Mouse (Mus musculus): ENCODE data around the gene Ppp2r5e. TPM values are rescaled to one million over a fixed set of nuclear protein-coding genes. Genes with fewer than 3 reads are reported as not detected.
A peak's percentile ranks its signal among the peaks of the same experiment; 100 is the strongest.

The Ppp2r5e gene
- polyA plus RNA-seq, 1 experiment from 2014 or later, result 12.6 TPM

GRCm38 (mm10) chr12:75595291-75596153 lies 523 bp downstream of the Ppp2r5e start:
- no peaks in the 10 kb centered on the region for H3K9me3 ChIP-seq (replicated peaks; ENCODE audit: control insufficient read depth, low read length)
- H3K36me3 ChIP-seq (ENCODE audit: control insufficient read depth, insufficient read depth, low read length), result peaks cover 4% of the 10 kb centered on the region; the same call in 1 of the 2 replicates
- no peaks in the 10 kb centered on the region for H3K27me3 ChIP-seq (ENCODE audit: control insufficient read depth, insufficient read depth, low read length)
- peak overlapping the region; percentile 97 for H3K9ac ChIP-seq (ENCODE audit: low read depth, low read length)
- peak; percentile 53 for ATAC-seq (replicated peaks; ENCODE audit: insufficient number of reproducible peaks, low FRiP score, low TSS enrichment)
- WGBS (ENCODE audit: insufficient replicate concordance), result under 1% methylated on average over 71 of the region's 97 CpGs
- peaks cover 10% of the 10 kb centered on the region for H3K4me1 ChIP-seq (ENCODE audit: control insufficient read depth, insufficient read depth, low read length)
- peak overlapping the region; percentile 99 for H3K4me3 ChIP-seq (ENCODE audit: low read depth, low read length)
- H3K4me2 ChIP-seq, result peak overlapping the region; percentile 77
- peak overlapping the region; percentile 97 for H3K27ac ChIP-seq (ENCODE audit: low read depth, low read length)

- H3K27me3 ChIP-seq (ENCODE audit: control insufficient read depth, insufficient read depth, low read length), result no peaks in the 10 kb centered on the region
- peak overlapping the region; percentile 99 for H3K4me3 ChIP-seq (ENCODE audit: low read depth, low read length)
- H3K4me1 ChIP-seq (ENCODE audit: control insufficient read depth, insufficient read depth, low read length), result peaks cover 10% of the 10 kb centered on the region
- H3K27ac ChIP-seq (ENCODE audit: low read depth, low read length), result no peak overlapping the region
- no peak for ATAC-seq (replicated peaks; ENCODE audit: insufficient number of reproducible peaks, low FRiP score, low TSS enrichment)
- peak overlapping the region; percentile 77 for H3K4me2 ChIP-seq
- peaks cover 4% of the 10 kb centered on the region for H3K36me3 ChIP-seq (ENCODE audit: control insufficient read depth, insufficient read depth, low read length)
- 50% methylated on average over 5 of the region's 5 CpGs for WGBS (ENCODE audit: insufficient replicate concordance)
- no peaks in the 10 kb centered on the region for H3K9me3 ChIP-seq (replicated peaks; ENCODE audit: control insufficient read depth, low read length)
- 0 out of 2 replicates have a peak overlapping the region, but pooled peaks have one; percentile 12 for H3K9ac ChIP-seq (ENCODE audit: low read depth, low read length)
Measured at GRCm38 (mm10) chr12:75594404-75594803, 1.6 kb downstream of the Ppp2r5e start.

GRCm38 (mm10) chr12:75593817-75594216 lies 2.2 kb downstream of the Ppp2r5e start:
- Histone ChIP-seq H3K9me3 (replicated peaks; ENCODE audit: control insufficient read depth, low read length) (no peaks in the 10 kb centered on the region), H3K9ac (ENCODE audit: low read depth, low read length) (no peak overlapping the region), H3K27me3 (ENCODE audit: control insufficient read depth, insufficient read depth, low read length) (no peaks in the 10 kb centered on the region), H3K4me1 (ENCODE audit: control insufficient read depth, insufficient read depth, low read length) (peaks cover 10% of the 10 kb centered on the region), H3K4me3 (ENCODE audit: low read depth, low read length) (no peak overlapping the region), H3K27ac (ENCODE audit: low read depth, low read length) (no peak overlapping the region), H3K4me2 (peak overlapping the region; percentile 77; the same call in 1 of the 2 replicates), H3K36me3 (ENCODE audit: control insufficient read depth, insufficient read depth, low read length) (peaks cover 7% of the 10 kb centered on the region)
- ATAC-seq (replicated peaks; ENCODE audit: insufficient number of reproducible peaks, low FRiP score, low TSS enrichment), result no peak
- 80% methylated on average over 4 of the region's 4 CpGs for WGBS (ENCODE audit: insufficient replicate concordance)

- ATAC-seq (replicated peaks; ENCODE audit: insufficient number of reproducible peaks, low FRiP score, low TSS enrichment), result no peak
- Histone ChIP-seq H3K9me3 (replicated peaks; ENCODE audit: control insufficient read depth, low read length) (no peaks in the 10 kb centered on the region), H3K27ac (ENCODE audit: low read depth, low read length) (no peak overlapping the region), H3K27me3 (ENCODE audit: control insufficient read depth, insufficient read depth, low read length) (no peaks in the 10 kb centered on the region), H3K9ac (ENCODE audit: low read depth, low read length) (no peak overlapping the region), H3K4me2 (no peak overlapping the region), H3K4me1 (ENCODE audit: control insufficient read depth, insufficient read depth, low read length) (no peaks in the 10 kb centered on the region), H3K4me3 (ENCODE audit: low read depth, low read length) (no peak overlapping the region), H3K36me3 (ENCODE audit: control insufficient read depth, insufficient read depth, low read length) (peaks cover 12% of the 10 kb centered on the region)
Measured at GRCm38 (mm10) chr12:75587501-75587900, 8.5 kb downstream of the Ppp2r5e start.

GRCm38 (mm10) chr12:75583776-75584175 lies 12.3 kb downstream of the Ppp2r5e start:
- Histone ChIP-seq H3K4me1 (ENCODE audit: control insufficient read depth, insufficient read depth, low read length) (no peaks in the 10 kb centered on the region), H3K9ac (ENCODE audit: low read depth, low read length) (no peak overlapping the region), H3K27ac (ENCODE audit: low read depth, low read length) (no peak overlapping the region), H3K4me2 (no peak overlapping the region), H3K9me3 (replicated peaks; ENCODE audit: control insufficient read depth, low read length) (no peaks in the 10 kb centered on the region), H3K36me3 (ENCODE audit: control insufficient read depth, insufficient read depth, low read length) (peaks cover 11% of the 10 kb centered on the region), H3K27me3 (ENCODE audit: control insufficient read depth, insufficient read depth, low read length) (no peaks in the 10 kb centered on the region), H3K4me3 (ENCODE audit: low read depth, low read length) (no peak overlapping the region)
- WGBS (ENCODE audit: insufficient replicate concordance), result 81% methylated on average over 3 of the region's 3 CpGs
- no peak for ATAC-seq (replicated peaks; ENCODE audit: insufficient number of reproducible peaks, low FRiP score, low TSS enrichment)

GRCm38 (mm10) chr12:75579076-75579475 lies 17.0 kb downstream of the Ppp2r5e start:
- Histone ChIP-seq H3K4me3 (ENCODE audit: low read depth, low read length) (no peak overlapping the region), H3K27me3 (ENCODE audit: control insufficient read depth, insufficient read depth, low read length) (no peaks in the 10 kb centered on the region), H3K36me3 (ENCODE audit: control insufficient read depth, insufficient read depth, low read length) (peaks cover 2% of the 10 kb centered on the region; the same call in 1 of the 2 replicates), H3K27ac (ENCODE audit: low read depth, low read length) (no peak overlapping the region), H3K9ac (ENCODE audit: low read depth, low read length) (no peak overlapping the region), H3K9me3 (replicated peaks; ENCODE audit: control insufficient read depth, low read length) (no peaks in the 10 kb centered on the region), H3K4me2 (no peak overlapping the region), H3K4me1 (ENCODE audit: control insufficient read depth, insufficient read depth, low read length) (peaks cover 8% of the 10 kb centered on the region)
- WGBS (ENCODE audit: insufficient replicate concordance), result 91% methylated on average over 2 of the region's 2 CpGs
- no peak for ATAC-seq (replicated peaks; ENCODE audit: insufficient number of reproducible peaks, low FRiP score, low TSS enrichment)

- no peaks in the 10 kb centered on the region for H3K27me3 ChIP-seq (ENCODE audit: control insufficient read depth, insufficient read depth, low read length)
- no peak overlapping the region for H3K9ac ChIP-seq (ENCODE audit: low read depth, low read length)
- H3K4me2 ChIP-seq, result no peak overlapping the region
- no peak overlapping the region for H3K27ac ChIP-seq (ENCODE audit: low read depth, low read length)
- peaks cover 2% of the 10 kb centered on the region; the same call in 1 of the 2 replicates for H3K36me3 ChIP-seq (ENCODE audit: control insufficient read depth, insufficient read depth, low read length)
- H3K9me3 ChIP-seq (replicated peaks; ENCODE audit: control insufficient read depth, low read length), result no peaks in the 10 kb centered on the region
- H3K4me3 ChIP-seq (ENCODE audit: low read depth, low read length), result no peak overlapping the region
- WGBS (ENCODE audit: insufficient replicate concordance), result 53% methylated on average over 5 of the region's 5 CpGs
- ATAC-seq (replicated peaks; ENCODE audit: insufficient number of reproducible peaks, low FRiP score, low TSS enrichment), result no peak
- peaks cover 16% of the 10 kb centered on the region for H3K4me1 ChIP-seq (ENCODE audit: control insufficient read depth, insufficient read depth, low read length)
Measured at GRCm38 (mm10) chr12:75577255-75577654, 18.8 kb downstream of the Ppp2r5e start.

- no peaks in the 10 kb centered on the region for H3K27me3 ChIP-seq (ENCODE audit: control insufficient read depth, insufficient read depth, low read length)
- no peak for ATAC-seq (replicated peaks; ENCODE audit: insufficient number of reproducible peaks, low FRiP score, low TSS enrichment)
- H3K9me3 ChIP-seq (replicated peaks; ENCODE audit: control insufficient read depth, low read length), result no peaks in the 10 kb centered on the region
- H3K36me3 ChIP-seq (ENCODE audit: control insufficient read depth, insufficient read depth, low read length), result no peaks in the 10 kb centered on the region
- no peak overlapping the region for H3K9ac ChIP-seq (ENCODE audit: low read depth, low read length)
- 52% methylated on average over 4 of the region's 4 CpGs for WGBS (ENCODE audit: insufficient replicate concordance)
- peaks cover 28% of the 10 kb centered on the region for H3K4me1 ChIP-seq (ENCODE audit: control insufficient read depth, insufficient read depth, low read length)
- H3K27ac ChIP-seq (ENCODE audit: low read depth, low read length), result no peak overlapping the region
- no peak overlapping the region for H3K4me3 ChIP-seq (ENCODE audit: low read depth, low read length)
- no peak overlapping the region for H3K4me2 ChIP-seq
Measured at GRCm38 (mm10) chr12:75572271-75572670, 23.8 kb downstream of the Ppp2r5e start.

- H3K4me1 ChIP-seq (ENCODE audit: control insufficient read depth, insufficient read depth, low read length), result peaks cover 36% of the 10 kb centered on the region
- H3K9me3 ChIP-seq (replicated peaks; ENCODE audit: control insufficient read depth, low read length), result no peaks in the 10 kb centered on the region
- H3K36me3 ChIP-seq (ENCODE audit: control insufficient read depth, insufficient read depth, low read length), result 0 out of 2 replicates have a peak, but pooled peaks cover 1% of the 10 kb centered on the region
- H3K4me3 ChIP-seq (ENCODE audit: low read depth, low read length), result no peak overlapping the region
- no peak overlapping the region for H3K9ac ChIP-seq (ENCODE audit: low read depth, low read length)
- no peaks in the 10 kb centered on the region for H3K27me3 ChIP-seq (ENCODE audit: control insufficient read depth, insufficient read depth, low read length)
- H3K27ac ChIP-seq (ENCODE audit: low read depth, low read length), result no peak overlapping the region
- no peak overlapping the region for H3K4me2 ChIP-seq
- ATAC-seq (replicated peaks; ENCODE audit: insufficient number of reproducible peaks, low FRiP score, low TSS enrichment), result no peak
- WGBS (ENCODE audit: insufficient replicate concordance), result 86% methylated on average over 1 of the region's 1 CpGs
Measured at GRCm38 (mm10) chr12:75570138-75570537, 25.9 kb downstream of the Ppp2r5e start.

All from heart, embryonic 11.5 days (tissue).